Mouse (Mus musculus) gastrocnemius, postnatal 14 days (tissue): ENCODE measurements around the gene Hmcn2. TPM values are rescaled to one million over a fixed set of nuclear protein-coding genes. Genes with fewer than 3 reads are reported as not detected.
A peak's percentile ranks its signal among the peaks of the same experiment; 100 is the strongest.

Experiments
- DNase-seq: peaks from one replicate; pipeline ENCODE4 v3.0.0; 2021; ENCODE audit warnings: mixed read lengths
- intact Hi-C: fragments of 180-260 bp; cut with DNase I; formaldehyde crosslinking; loops from one replicate; pipeline ENCODE4 v1.15.1; 2025; ENCODE audit warnings: low total_unique reads
- total RNA-seq, 2 experiments: library from RNA; stranded (reverse); gene quantifications; 2 replicates each; pipeline ENCODE4 v1.2.3; 2021

Gene Hmcn2
- total RNA-seq, 2 experiments from 2014 or later = 44.0 to 45.2 TPM

DNA sequence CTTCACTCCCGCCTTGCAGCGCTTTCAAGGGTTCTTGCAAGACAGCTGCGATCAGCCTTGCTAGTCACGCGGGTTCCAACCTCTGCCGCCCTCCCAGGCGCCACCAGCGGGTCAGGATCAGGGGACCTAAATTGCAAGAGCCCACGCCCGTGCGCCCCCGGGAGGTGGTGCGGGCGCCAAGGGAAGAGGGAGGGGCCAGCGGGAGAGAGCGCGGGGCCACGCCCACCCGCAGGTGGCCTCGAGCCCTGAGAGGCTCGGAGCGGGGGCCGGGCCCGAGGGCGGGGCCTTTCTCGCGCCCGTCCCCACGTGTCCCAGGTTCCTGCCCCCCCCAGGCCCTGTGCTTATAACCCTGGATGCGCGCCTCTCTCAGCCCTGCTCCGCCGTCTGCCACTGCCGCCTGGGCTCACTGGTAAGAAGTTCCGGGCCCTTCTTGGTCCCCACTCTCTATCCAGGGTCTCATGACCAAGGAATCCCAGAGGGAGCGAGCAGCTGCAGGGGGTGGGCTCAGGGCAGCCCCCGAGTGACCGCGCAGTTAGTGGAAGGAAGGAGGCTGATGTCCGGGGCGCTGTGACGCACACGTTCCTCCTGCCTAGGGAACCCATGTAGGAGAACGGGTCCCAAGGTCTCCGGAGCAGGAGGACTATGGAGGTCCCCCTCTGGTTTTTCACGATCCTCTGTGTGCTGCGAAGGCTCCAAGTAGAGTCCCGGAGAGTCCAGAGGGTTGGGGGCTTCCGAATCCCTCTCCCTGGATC, 155.9 kb downstream of the Hmcn2 start, which contains the start of gene Ass1:
TSS of gene Ass1 (plus strand) at position 277 of the 752 bp plus-strand sequence.
- intact Hi-C loops = no loop called here
- peak; percentile 54 for DNase-seq

DNA sequence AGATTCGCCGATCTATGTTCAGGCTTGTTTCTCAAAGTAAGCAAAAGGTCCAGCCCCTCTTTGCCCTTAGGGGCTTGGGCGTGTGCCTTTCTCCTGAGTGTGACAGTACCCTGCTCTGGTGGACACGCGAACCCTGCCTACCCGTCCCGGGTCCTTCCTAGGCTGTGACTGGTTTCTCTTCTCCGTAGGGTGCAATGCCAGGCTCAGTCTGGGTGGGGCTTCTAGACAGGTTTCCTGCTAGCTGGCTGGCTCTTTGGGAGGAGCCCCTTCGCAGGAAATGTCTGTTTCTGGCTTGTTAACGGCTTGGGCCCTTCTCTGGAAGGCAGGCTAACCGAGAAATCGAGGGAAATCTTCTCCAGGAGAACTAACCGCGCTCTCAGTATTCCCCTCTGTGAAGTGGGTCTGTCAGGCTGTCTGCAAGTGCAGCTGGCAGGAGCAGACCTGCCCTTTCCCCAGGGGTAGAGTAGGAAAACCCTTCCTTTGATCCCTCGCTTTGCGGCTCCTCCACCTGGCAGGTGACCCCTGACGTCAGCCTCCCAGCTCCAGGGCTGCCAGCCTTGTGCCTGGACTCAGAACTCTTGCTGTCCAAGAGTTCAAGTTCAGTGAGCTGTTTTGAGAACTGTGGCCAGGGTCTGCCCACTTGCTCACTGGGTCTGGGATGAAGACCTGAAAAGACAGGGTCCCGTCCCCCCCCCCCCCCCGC, 156.6 kb downstream of the Hmcn2 start:
- DNase-seq = no peak
- intact Hi-C loops = no loop called here

DNA sequence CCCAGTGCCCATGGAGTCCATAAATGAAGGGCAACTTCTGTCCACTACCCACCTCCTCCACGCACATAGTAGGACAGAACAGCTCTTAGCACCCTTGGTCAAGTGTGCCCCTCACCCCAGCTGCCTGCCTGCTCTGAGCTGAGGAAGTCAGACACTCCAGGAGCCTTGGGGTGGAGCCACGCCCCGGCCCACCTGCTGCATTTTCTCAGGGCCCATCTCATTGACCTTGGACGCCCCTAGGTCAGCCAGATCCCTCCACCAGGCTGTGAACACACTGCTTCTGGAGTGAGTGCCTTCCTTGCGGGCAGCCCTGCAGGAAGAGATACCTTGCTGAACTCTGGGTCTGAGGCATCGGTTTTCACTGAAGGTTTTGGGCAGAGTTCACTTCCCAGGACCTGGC, 157.4 kb downstream of the Hmcn2 start:
- intact Hi-C loops = loop anchor here (2.0 kb wide), 1 partner anchor 37 kb away; no protein-coding TSS in a partner anchor
- no peak for DNase-seq

DNA sequence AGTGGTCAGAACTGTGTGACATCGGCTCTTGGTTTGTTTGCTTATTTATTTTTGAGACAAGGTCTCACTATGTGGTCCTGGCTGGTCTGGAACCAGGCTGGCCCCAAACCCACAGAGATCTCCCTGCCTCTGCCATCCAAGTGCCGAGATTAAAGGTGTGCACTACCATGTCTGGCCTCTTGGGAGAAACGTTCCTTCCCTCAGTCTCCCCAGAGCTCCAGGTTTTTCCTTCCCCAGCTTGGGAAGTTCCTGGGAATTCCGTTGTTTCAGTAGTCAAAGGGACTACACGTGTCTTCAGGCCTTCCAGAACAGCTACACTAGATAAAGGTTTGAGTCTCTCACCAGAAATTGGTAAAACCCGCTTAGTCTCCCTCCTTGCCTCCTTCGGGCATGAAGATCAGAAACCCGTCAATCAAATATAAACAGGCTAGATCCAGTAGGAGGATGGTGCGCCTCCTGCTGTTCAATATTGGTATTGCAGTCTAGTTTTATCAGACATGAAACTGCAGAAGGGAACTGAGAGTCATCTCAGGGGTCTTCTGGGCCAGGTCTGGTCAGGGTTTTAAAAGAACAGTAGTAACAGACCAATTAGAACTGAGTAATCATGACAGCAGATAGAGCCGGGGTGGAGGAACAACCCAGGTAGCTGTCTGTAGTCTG, 158.3 kb downstream of the Hmcn2 start:
- DNase-seq = peak; percentile 28
- intact Hi-C loops = loop anchor here (2.0 kb wide), 1 partner anchor 38 kb away; no protein-coding TSS in a partner anchor

DNA sequence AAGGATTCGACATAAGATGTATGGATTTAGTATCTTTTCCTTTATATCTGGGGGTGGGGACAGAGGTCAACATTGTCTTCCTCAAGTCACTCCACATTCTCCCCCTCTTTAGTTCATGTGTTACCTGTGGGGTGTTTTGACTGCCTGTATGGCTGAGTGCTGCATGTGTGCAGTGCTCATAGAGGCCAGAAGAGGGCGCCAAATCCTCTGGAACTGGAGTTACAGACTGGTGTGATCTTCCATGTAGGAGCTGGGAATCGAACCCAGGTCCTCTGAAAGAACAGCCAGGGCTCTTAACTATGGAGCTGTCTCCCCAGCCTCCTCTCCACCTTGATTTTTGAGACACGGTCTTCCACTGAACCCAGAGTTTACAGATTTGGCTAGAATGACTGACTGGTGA, 159.7 kb downstream of the Hmcn2 start:
- intact Hi-C loops = loop anchor here (2.0 kb wide), 1 partner anchor 39 kb away; no protein-coding TSS in a partner anchor
- DNase-seq = no peak

DNA sequence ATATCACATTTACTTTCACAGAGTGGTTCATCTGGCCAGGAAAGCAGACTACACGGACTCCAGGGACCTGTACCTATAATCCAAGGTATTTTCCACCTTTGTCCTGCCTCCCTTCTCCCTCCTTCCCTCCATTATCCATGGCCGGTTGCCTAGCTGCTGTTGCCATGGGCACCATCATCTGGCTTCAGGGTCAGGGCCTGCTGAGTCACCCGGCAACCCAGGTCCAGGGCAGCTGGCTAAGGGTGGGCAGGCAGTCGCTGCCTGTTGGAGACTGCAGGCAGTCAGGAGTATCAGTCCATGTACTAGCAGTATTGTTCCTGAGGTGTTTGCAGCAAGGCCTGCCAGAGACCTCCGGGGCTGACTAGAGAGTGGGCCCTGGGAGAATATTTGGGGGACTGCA, 160.5 kb downstream of the Hmcn2 start:
- DNase-seq = no peak
- intact Hi-C loops = no loop called here

DNA sequence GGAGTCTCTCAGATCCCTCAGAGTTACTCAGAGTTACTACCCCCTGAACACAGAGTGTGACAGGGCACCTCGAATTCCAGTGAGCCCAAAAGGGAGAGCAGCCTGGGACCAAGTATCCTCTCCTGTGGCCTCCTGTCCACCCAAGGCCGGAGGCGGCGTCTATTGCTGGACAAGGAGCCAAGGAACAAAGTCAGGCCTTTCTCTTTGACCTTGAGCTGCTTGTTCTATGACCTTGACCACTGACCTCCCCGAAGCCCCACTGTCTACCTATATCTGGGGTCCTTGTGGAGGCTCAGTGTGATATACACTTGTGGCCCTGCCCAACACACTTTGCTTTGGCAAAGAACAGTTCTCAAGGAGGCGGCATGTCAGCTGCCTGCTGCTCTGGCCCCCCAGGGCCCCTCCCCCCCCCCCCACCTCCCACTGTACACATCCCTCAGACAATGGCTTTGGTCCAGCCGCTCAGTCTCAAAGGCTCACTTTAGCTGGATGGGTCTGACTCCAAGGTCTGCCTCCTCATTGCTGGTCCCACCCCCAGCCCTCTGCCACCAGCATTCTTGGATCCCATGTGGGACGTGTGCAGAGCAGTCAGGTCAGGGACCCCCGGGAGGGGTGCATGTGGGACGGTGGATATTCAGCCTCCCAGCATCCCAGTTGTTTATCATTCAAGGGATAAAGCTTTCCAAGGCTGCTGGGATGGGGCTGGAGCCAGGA, 162.0 kb downstream of the Hmcn2 start:
- DNase-seq = no peak
- intact Hi-C loops = no loop called here

DNA sequence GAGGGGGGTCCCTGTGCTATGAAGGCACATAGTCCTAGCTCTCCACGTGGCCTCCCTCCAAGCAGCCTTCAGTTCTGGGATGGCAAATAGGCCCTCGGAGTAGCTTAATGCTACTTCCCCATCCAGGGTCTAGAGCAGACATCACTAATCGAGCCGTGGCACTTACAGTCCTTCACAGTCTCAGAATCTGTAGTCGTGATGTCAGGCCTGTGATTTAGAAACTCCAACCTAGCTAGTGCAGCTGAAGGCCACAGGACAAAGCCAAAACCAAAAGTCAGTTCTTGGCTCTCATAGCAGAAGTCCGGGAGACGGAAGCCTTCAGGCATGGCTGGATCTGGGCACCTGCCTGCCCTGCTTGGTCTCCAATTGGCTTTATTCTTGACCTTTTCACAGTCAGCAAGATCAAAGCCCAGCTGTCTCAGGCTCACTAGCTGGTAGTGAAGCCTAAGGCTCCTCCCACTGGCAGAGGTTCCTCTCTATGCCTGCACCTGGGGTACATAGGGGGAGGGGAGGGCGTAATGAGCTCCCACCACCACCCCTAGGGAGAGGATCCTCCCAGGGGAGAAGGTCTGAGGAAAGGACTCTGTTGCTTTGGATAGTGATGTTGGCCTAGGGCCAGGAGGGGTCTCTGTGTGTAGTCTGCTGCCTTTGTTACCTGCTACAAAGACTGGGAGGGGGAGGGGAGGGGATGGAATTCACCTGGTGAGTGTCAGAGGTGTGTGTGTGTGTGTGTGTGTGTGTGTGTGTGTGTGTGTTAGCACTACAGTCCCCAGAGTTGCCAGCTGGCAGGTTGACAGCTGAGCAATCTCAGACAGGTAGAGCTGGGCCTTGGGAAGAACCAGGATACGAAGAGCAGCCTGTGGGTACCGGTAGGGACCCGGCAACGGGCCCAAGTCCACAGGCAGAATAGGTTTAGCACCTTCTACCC, 163.3 kb downstream of the Hmcn2 start:
- no peak for DNase-seq
- intact Hi-C loops = no loop called here

DNA sequence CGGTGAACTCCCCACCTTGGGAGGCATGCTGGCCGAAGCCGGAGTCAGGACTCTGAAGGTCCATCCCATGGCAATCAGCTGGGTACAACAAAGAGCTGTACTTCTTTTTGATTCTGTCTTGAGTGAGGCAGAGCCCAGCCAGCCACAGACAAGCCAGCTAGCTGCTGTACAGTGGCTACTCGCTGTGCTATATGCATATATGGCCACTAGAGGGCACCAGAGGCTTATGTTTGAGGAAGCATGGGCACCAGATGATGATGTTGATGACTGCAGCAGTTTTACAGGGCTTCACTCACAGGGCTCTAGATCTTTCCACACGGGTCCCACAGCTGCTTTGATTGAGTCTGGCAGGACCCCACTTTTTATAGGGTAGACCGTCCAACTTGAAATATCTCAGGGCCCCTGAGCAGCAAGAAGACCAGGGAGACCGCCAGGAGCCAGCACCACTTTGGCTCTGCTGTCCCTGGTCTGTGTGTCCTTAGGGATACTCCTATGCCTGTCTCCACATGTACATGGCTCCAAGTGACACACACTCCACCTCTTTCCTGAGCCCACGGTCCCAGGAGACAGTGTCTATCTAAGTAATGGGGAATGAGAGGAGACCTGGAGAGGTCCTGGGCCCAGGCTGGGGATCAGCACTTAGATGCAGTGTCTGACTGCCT, 168.8 kb downstream of the Hmcn2 start:
- intact Hi-C loops = loop anchor here (10.0 kb wide), 1 partner anchor 312 kb away; no protein-coding TSS in a partner anchor
- peak; percentile 82 for DNase-seq

DNA sequence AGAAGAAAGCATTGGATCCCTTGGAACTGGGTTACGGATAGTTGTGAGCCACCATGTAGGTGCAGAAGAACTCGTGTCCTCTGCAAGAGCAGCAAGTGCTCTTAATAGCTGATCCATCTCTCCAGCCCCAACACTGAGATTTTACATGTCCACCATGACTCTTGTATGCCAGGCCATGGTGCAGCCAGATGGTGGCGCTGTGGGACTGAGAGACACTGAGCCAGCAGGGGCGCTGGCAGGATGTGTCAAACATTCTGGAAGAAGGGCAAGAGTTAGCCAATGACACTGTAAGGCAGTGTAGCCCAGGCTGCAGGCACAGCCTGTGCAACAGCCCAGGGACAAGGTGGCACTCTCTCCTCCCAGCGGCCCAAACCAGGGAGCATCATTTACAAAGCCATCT, 170.0 kb downstream of the Hmcn2 start:
- intact Hi-C loops = loop anchor here (10.0 kb wide), 1 partner anchor 311 kb away; no protein-coding TSS in a partner anchor
- DNase-seq = peak; percentile 77

DNA sequence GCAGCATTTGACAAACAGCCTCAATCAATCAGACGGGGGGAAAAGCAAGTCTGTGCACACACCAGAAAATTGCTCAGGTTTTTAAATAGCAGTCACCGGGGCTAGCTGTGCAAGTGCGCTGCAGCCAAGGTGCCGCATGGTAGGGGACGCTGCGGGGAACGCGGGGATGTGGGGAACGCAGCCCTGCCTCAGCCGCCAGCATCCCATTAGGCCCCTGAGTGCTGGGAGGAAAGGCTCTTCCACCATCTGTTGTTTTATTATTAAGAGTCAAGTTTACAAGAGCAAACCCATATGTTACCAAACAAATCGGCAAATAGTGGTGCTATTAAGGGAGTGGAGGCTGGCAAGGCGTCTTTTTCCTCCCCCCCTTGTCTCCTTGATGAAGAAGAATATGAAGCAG, 175.0 kb downstream of the Hmcn2 start:
- DNase-seq = no peak
- intact Hi-C loops = loop anchor here (10.0 kb wide), 1 partner anchor 306 kb away; no protein-coding TSS in a partner anchor

DNA sequence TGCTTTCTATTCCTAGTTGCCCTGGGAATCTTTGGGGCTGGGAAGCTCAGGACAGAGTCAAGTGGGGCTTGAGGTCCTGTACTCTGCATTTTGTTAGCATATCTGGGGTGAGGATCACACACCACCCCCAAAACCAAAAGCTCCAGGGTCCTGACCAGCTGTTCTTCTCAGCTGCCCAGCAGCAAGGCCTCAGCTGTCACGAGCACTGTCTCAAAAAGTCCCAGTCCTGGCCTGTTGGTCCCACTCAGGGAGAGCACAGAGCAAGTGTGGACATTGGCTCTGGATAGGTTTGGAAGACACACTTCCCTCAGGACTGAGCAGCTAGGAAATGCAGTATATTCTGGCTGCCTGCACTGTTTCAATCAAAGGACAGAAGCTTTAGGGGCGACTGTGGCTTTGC, 176.3 kb downstream of the Hmcn2 start:
- no peak for DNase-seq
- intact Hi-C loops = no loop called here

DNA sequence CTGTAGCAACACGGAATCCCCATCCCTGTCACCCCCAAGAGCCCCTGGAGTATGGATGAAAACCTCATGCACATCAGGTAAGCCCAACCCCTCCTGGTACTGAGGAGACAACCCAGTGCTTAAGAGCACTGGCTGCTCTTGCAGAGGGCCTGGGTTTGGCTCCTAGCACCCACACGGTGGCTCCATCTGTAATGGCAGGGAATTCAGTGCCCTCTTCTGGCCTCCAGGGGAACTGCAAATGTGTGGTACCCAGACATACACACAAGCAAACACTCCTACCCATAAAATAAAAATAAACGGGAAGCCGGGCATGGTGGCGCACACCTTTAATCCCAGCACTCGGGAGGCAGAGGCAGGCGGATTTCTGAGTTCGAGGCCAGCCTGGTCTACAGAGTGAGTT, 178.1 kb downstream of the Hmcn2 start:
- intact Hi-C loops = no loop called here
- no peak for DNase-seq

DNA sequence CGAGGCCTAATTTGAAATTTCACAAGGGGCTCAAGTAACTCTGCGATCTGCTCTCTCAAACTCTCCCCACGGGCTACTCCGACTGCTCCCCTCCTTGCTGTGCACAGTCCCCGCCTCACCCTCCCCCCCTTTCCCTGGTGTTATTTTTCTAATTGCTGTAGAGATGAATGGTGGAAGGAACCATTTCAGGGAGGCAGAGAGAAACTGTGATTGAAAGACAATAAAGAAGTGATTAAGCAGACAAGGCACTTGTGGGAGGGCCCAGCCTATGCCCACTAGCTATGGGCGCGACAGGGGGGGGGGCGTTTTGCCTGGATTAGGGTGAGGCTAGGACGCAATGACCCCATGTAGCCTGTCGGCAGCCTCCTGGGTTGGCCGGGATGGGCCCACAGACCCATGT, 179.0 kb downstream of the Hmcn2 start:
- intact Hi-C loops = no loop called here
- DNase-seq = no peak

DNA sequence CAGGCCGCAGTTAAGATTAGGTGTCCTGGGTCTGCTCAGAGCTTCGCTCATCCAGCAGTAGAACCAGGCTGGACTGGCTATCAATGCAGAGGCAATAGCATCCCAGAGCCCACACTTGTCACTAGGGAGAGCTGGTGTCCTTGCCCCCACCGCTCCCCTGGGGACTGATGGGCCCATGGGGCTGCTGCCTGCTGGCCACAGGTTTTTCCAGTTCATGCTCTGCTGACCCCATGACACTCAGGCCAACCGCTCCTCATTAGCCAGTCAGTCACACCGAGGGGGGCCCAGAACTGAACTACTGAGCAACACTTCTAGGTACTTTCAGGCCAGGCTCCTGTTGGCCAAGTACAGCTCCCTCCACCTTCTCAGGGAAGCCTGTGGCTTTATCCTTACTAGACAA, 180.1 kb downstream of the Hmcn2 start:
- no peak for DNase-seq
- intact Hi-C loops = no loop called here

DNA sequence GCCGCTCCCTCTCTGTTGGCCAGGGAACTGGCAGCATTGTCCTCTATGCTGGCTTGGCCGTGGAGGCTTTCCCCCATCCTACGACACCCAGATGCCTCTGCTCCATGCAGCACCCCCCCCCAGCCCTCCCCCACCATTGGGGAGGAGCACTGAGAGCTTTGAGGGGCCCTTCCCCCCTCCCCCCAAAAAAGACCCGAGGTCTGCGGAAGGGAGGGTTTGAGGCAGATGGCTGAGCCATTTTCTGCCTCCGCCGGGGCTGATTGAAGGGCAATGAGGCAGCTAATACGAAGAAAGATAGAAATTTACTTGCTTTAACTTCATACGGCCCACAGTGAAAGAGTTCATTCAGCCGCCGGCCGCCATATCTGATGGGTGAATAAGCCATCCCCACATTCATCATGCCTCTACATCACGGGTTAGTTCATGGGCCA, 180.8 kb downstream of the Hmcn2 start:
- intact Hi-C loops = no loop called here

DNA sequence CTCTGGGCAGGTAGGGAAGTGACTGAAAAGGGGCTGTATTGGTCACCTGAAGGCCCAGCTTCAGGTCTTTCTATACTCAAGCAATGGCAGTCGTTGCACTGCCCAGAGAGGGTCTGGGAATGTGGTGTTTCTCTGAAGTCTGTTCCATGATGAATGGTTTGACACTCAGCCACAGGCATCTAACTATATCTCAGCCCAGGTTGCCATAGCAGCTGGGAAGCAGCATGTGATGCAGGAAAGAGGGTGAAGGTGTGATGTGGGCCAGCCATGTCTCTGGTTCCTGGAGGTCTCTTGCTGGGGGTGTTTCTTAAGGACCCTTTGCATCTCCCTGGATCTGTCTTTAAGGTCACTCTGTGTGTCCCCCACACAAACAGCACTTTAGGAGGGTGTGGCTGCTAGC, 181.9 kb downstream of the Hmcn2 start:
- no peak for DNase-seq
- intact Hi-C loops = no loop called here

More for the DNA sequence above, 180.8 kb downstream of the Hmcn2 start:
- DNase-seq = no peak

DNA sequence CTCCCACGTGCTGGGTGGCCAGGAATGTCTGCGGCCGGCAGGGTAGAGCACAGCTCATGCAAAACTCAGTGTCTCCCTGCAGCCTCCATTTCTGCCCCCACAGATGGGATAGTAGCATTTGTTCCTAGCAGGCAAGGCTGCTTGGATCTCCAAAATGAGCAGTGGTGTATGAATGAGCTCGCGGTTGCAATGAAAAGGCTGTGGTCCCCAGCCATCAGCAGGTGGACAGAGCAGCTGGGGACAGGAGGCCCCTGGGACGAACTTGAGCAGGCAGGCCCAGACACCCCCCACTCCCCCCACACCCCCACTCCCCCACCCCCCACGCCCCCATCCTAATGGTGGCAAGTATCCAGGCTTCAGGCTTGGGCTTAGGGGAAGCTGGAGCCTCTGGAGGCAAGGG, 182.9 kb downstream of the Hmcn2 start:
- no peak for DNase-seq
- intact Hi-C loops = no loop called here
